Mouse (Mus musculus) heart, postnatal 0 days (tissue): ENCODE results near the gene H2-T23.

ENCODE experiments used
- CTCF ChIP-seq: IDR thresholded peaks from 2 replicates; pipeline ENCODE4 v1.5.1; 2016; ENCODE audit warnings: antibody characterized with exemption, control low read depth, low read depth
- EP300 ChIP-seq: IDR thresholded peaks from 2 replicates; pipeline ENCODE4 v1.6.1; 2016; ENCODE audit warnings: antibody characterized with exemption, low read depth

DNA sequence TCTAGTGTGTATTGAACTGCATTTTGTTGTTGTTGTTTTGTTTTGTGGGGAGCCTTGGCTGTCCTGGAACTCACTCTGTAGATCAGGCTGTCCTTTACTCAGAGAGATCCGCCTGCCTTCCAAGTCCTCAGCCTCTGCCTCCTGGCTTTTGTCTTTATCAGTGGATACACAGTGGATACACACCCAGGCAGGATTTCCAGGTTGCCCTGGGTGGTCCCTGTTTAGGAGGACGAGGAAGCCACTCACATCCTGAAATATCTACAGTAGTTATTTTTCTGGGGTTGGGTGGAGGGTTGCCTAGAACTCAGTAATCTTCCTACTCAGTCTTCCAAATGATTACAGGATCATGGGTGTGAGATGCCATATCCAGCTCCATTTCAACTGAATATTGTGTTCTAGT, 13.7 kb downstream of the H2-T23 start:
- TF ChIP-seq CTCF, result no peak
- TF ChIP-seq EP300, result no peak
